In genomic region chr2:152789591-152789999, GRCm38 (mm10) we compare ENCODE assay signal across 7 mouse cellular contexts. TPM values are rescaled to one million over a fixed set of nuclear protein-coding genes. Genes with fewer than 3 reads are reported as not detected.
DNase-seq lines count a peak whose midpoint lies in the region; ATAC-seq and TF ChIP-seq lines count a peak whose summit lies in the region.

No protein-coding gene starts in this region.

- peak overlapping the region; percentile 46 for H3K4me2 ChIP-seq in heart, embryonic 14.5 days (ENCODE audit: low read length)
- H3K4me2 ChIP-seq in limb, embryonic 11.5 days (ENCODE audit: low read depth, severe bottlenecking): no peak overlapping the region

- ATAC-seq in heart, embryonic 14.5 days (ENCODE audit: insufficient number of reproducible peaks, insufficient read depth, low FRiP score, low read depth): peak; percentile 55; the same call in 1 of the 2 replicates
- no peak for ATAC-seq in limb, embryonic 11.5 days (ENCODE audit: insufficient number of reproducible peaks, low FRiP score, low TSS enrichment, low read depth)

- H3K9ac ChIP-seq in heart, embryonic 14.5 days (ENCODE audit: low read length): peak overlapping the region; percentile 36
- no peak overlapping the region for H3K9ac ChIP-seq in limb, embryonic 11.5 days (ENCODE audit: low read length)

- DNase-seq in CD8-positive naive resting alpha-beta T cell, adult 2 months (ENCODE audit: low read depth in 2 of 2, low spot score in 2 of 2): peak; percentile 28 to 41
- DNase-seq in limb, embryonic 11.5 days (ENCODE audit: low spot score): no peak
- DNase-seq in naive thymus-derived CD4-positive, alpha-beta T cell, adult 2 months (ENCODE audit: low read depth): peak; percentile 75
- DNase-seq in yolk sac, embryonic 10.5 days (ENCODE audit: low spot score): peak; percentile 67
- DNase-seq in urinary bladder, adult 2 months (ENCODE audit: low spot score): no peak

- no peak for TF ChIP-seq CTCF in bone marrow, adult 2 months (IDR thresholded peaks at IDR 0.05; ENCODE audit: control insufficient read depth, insufficient read depth, low read length)

- WGBS in bone marrow, adult 2 months: 1% methylated on average over 4 of the region's 4 CpGs
- 8% methylated on average over 4 of the region's 4 CpGs for WGBS in heart, embryonic 14.5 days
- WGBS in limb, embryonic 11.5 days: 33% methylated on average over 4 of the region's 4 CpGs

- no peaks in the 10 kb centered on the region for H3K27me3 ChIP-seq in heart, embryonic 14.5 days (ENCODE audit: control insufficient read depth, insufficient read depth, low read length)
- no peaks in the 10 kb centered on the region for H3K27me3 ChIP-seq in limb, embryonic 11.5 days (ENCODE audit: control insufficient read depth, insufficient read depth, low read length)

- H3K27ac ChIP-seq in bone marrow, adult 2 months (ENCODE audit: control insufficient read depth, insufficient read depth, low read depth, low read length, poor library complexity): peak overlapping the region; percentile 86
- peak overlapping the region; percentile 80 to 84 for H3K27ac ChIP-seq in heart, embryonic 14.5 days (replicated peaks in 1 of 2; ENCODE audit: control insufficient read depth in 1 of 2, insufficient read depth in 1 of 2, low read depth in 2 of 2, low read length in 2 of 2)
- H3K27ac ChIP-seq in limb, embryonic 11.5 days (replicated peaks; ENCODE audit: low read depth, low read length): 0 out of 2 replicates have a peak overlapping the region, but pooled peaks have one; percentile 23

- H3K4me1 ChIP-seq in bone marrow, adult 2 months (ENCODE audit: control insufficient read depth, insufficient read depth, low read length): peaks cover 16% of the 10 kb centered on the region
- H3K4me1 ChIP-seq in heart, embryonic 14.5 days (ENCODE audit: control insufficient read depth in 2 of 2, insufficient read depth in 2 of 2, low read length in 2 of 2): peaks cover 54 to 81% of the 10 kb centered on the region in 2 experiments
- H3K4me1 ChIP-seq in limb, embryonic 11.5 days (ENCODE audit: control insufficient read depth, insufficient read depth, low read length): no peaks in the 10 kb centered on the region

- TF ChIP-seq POLR2A in bone marrow, adult 2 months (IDR thresholded peaks at IDR 0.05; ENCODE audit: borderline replicate concordance, control insufficient read depth, low read depth, low read length): no peak

- no peak overlapping the region for H3K4me3 ChIP-seq in bone marrow, adult 2 months (replicated peaks; ENCODE audit: control insufficient read depth, low read depth, low read length)
- H3K4me3 ChIP-seq in heart, embryonic 14.5 days (ENCODE audit: control insufficient read depth in 1 of 2, insufficient read depth in 1 of 2, low read depth in 1 of 2, low read length in 2 of 2): no peak overlapping the region
- no peak overlapping the region for H3K4me3 ChIP-seq in limb, embryonic 11.5 days (ENCODE audit: low read depth, low read length)

- H3K36me3 ChIP-seq in heart, embryonic 14.5 days (ENCODE audit: control insufficient read depth, insufficient read depth, low read length): no peaks in the 10 kb centered on the region
- H3K36me3 ChIP-seq in limb, embryonic 11.5 days (ENCODE audit: control insufficient read depth, insufficient read depth, low read length): peaks cover 4% of the 10 kb centered on the region; the same call in 1 of the 2 replicates

- H3K9me3 ChIP-seq in heart, embryonic 14.5 days (ENCODE audit: control insufficient read depth, low read length): no peaks in the 10 kb centered on the region
- H3K9me3 ChIP-seq in limb, embryonic 11.5 days (ENCODE audit: control insufficient read depth, low read length): no peaks in the 10 kb centered on the region

RNA-seq across cellular contexts. Expression of gene Cox4i2, which starts 35.6 kb away (rescaled TPM):
- 1.4 TPM in 1 of 2 replicates, not detected in the other for polyA plus RNA-seq in bone marrow, adult 2 months (2011; ENCODE audit: insufficient read depth, insufficient read length, low replicate concordance, missing spikeins)
- 18.5 and 18.6 TPM in 2 replicates for polyA plus RNA-seq in heart, embryonic 14.5 days (2014; fragmentation: Nextera tagmentation; extraction: Ambion mirVana)
- 18.5 and 22.3 TPM in 2 replicates for polyA plus RNA-seq in limb, embryonic 11.5 days (2014; fragmentation: Nextera tagmentation; extraction: Ambion mirVana)
- 9.6 and 10.0 TPM in 2 replicates for polyA plus RNA-seq in urinary bladder, adult 2 months (2012; rRNA removed)

RNA-seq across cellular contexts. Expression of gene Bcl2l1, which starts 41.9 kb away (rescaled TPM):
- 97.4 and 124 TPM in 2 replicates for polyA plus RNA-seq in bone marrow, adult 2 months (2011; ENCODE audit: insufficient read depth, insufficient read length, low replicate concordance, missing spikeins)
- polyA plus RNA-seq in heart, embryonic 14.5 days (2014; fragmentation: Nextera tagmentation; extraction: Ambion mirVana): 59.0 and 68.1 TPM in 2 replicates
- polyA plus RNA-seq in limb, embryonic 11.5 days (2014; fragmentation: Nextera tagmentation; extraction: Ambion mirVana): 109 and 110 TPM in 2 replicates
- polyA plus RNA-seq in urinary bladder, adult 2 months (2012; rRNA removed): 76.7 and 88.6 TPM in 2 replicates

RNA-seq across cellular contexts. Expression of gene Id1, which starts 53.5 kb away (rescaled TPM):
- polyA plus RNA-seq in bone marrow, adult 2 months (2011; ENCODE audit: insufficient read depth, insufficient read length, low replicate concordance, missing spikeins): 4.2 and 15.9 TPM in 2 replicates
- 56.8 and 61.1 TPM in 2 replicates for polyA plus RNA-seq in heart, embryonic 14.5 days (2014; fragmentation: Nextera tagmentation; extraction: Ambion mirVana)
- polyA plus RNA-seq in limb, embryonic 11.5 days (2014; fragmentation: Nextera tagmentation; extraction: Ambion mirVana): 221 and 248 TPM in 2 replicates
- polyA plus RNA-seq in urinary bladder, adult 2 months (2012; rRNA removed): 416 and 633 TPM in 2 replicates

RNA-seq across cellular contexts. Expression of gene Tpx2, which starts 58.2 kb away (rescaled TPM):
- 57.0 and 74.1 TPM in 2 replicates for polyA plus RNA-seq in bone marrow, adult 2 months (2011; ENCODE audit: insufficient read depth, insufficient read length, low replicate concordance, missing spikeins)
- polyA plus RNA-seq in heart, embryonic 14.5 days (2014; fragmentation: Nextera tagmentation; extraction: Ambion mirVana): 56.2 and 60.8 TPM in 2 replicates
- polyA plus RNA-seq in limb, embryonic 11.5 days (2014; fragmentation: Nextera tagmentation; extraction: Ambion mirVana): 172 and 182 TPM in 2 replicates
- 3.0 and 3.2 TPM in 2 replicates for polyA plus RNA-seq in urinary bladder, adult 2 months (2012; rRNA removed)

Comparison
In these comparisons a context has a peak if more than half of its experiments do, and no peak if none do; other contexts are left out.
1. DNase-seq: peak in CD8-positive naive resting alpha-beta T cell, adult 2 months (2 of 2), naive thymus-derived CD4-positive, alpha-beta T cell, adult 2 months (single experiment) and yolk sac, embryonic 10.5 days (single experiment); none in limb, embryonic 11.5 days (single experiment) and urinary bladder, adult 2 months (single experiment).
2. H3K27ac ChIP-seq: peak in every context shown above with its lines; median percentile 86 in bone marrow, adult 2 months; 82 in heart, embryonic 14.5 days; 23 in limb, embryonic 11.5 days.